Comparison of ENCODE assay signal across 25 mouse cellular contexts in genomic region chr1:194332639-194333038, GRCm38 (mm10).
DNase-seq lines count a peak whose midpoint lies in the region; ATAC-seq lines count a peak whose summit lies in the region.
"Had no signal": no experiment of that assay in that cellular context is flagged by ENCODE, and none has a peak within 500 bp of the region (broad histone marks: within the 10 kb centered on the region; RNA-seq: fewer than 3 reads in every experiment).

No protein-coding gene starts in this region.

- no peaks in the 10 kb centered on the region; the same call in 1 of the 2 replicates for H3K4me1 ChIP-seq in embryonic facial prominence, embryonic 11.5 days (ENCODE audit: control insufficient read depth, insufficient read depth, low read length)
- H3K4me1 ChIP-seq in embryonic facial prominence, embryonic 10.5 days = peaks cover 18% of the 10 kb centered on the region
- 0 out of 2 replicates have a peak, but pooled peaks cover 7% of the 10 kb centered on the region for H3K4me1 ChIP-seq in midbrain, embryonic 11.5 days (ENCODE audit: control insufficient read depth, insufficient read depth, low read length)
- no peaks in the 10 kb centered on the region for H3K4me1 ChIP-seq in midbrain, embryonic 16.5 days (ENCODE audit: control insufficient read depth, insufficient read depth, low read length)
- peaks cover 12% of the 10 kb centered on the region for H3K4me1 ChIP-seq in forebrain, embryonic 16.5 days (replicated peaks; ENCODE audit: control insufficient read depth, insufficient read depth, low read length)
- no peaks in the 10 kb centered on the region for H3K4me1 ChIP-seq in heart, embryonic 11.5 days (ENCODE audit: control insufficient read depth, insufficient read depth, low read length)
- H3K4me1 ChIP-seq: megakaryocyte, embryonic 14.5 days; stomach, embryonic 15.5 days had no signal

- peak; percentile 62; the same call in 1 of the 2 replicates for ATAC-seq in embryonic facial prominence, embryonic 11.5 days (replicated peaks; ENCODE audit: insufficient number of reproducible peaks, low FRiP score, low TSS enrichment, low read depth)
- peak; percentile 55; the same call in 1 of the 2 replicates for ATAC-seq in midbrain, embryonic 11.5 days (ENCODE audit: low FRiP score)
- ATAC-seq in midbrain, embryonic 16.5 days = no peak
- peak; percentile 55 for ATAC-seq in forebrain, embryonic 16.5 days
- no peak for ATAC-seq in heart, embryonic 11.5 days (replicated peaks; ENCODE audit: insufficient number of reproducible peaks, low FRiP score, low TSS enrichment)

- H3K9ac ChIP-seq in embryonic facial prominence, embryonic 11.5 days (replicated peaks; ENCODE audit: low read length) = no peak overlapping the region
- H3K9ac ChIP-seq in midbrain, embryonic 11.5 days (ENCODE audit: low read length) = no peak overlapping the region
- H3K9ac ChIP-seq in midbrain, embryonic 16.5 days (ENCODE audit: low read depth, low read length) = no peak overlapping the region
- no peak overlapping the region for H3K9ac ChIP-seq in forebrain, embryonic 16.5 days (replicated peaks; ENCODE audit: low read depth, low read length)
- no peak overlapping the region for H3K9ac ChIP-seq in heart, embryonic 11.5 days (ENCODE audit: low read depth, low read length)
- H3K9ac ChIP-seq: kidney, embryonic 15.5 days; liver, embryonic 14.5 days; lung, embryonic 15.5 days; neural tube, embryonic 13.5 days; stomach, embryonic 15.5 days had no signal

- no peaks in the 10 kb centered on the region for H3K9me3 ChIP-seq in embryonic facial prominence, embryonic 11.5 days (replicated peaks; ENCODE audit: control insufficient read depth, low read length)
- H3K9me3 ChIP-seq in embryonic facial prominence, embryonic 10.5 days = no peaks in the 10 kb centered on the region
- no peaks in the 10 kb centered on the region for H3K9me3 ChIP-seq in midbrain, embryonic 11.5 days (ENCODE audit: control insufficient read depth, low read length)
- H3K9me3 ChIP-seq in midbrain, embryonic 16.5 days (replicated peaks; ENCODE audit: control insufficient read depth, low read length, poor library complexity, severe bottlenecking) = no peaks in the 10 kb centered on the region
- H3K9me3 ChIP-seq in forebrain, embryonic 16.5 days (ENCODE audit: control insufficient read depth, low read length) = no peaks in the 10 kb centered on the region
- H3K9me3 ChIP-seq in heart, embryonic 11.5 days (replicated peaks; ENCODE audit: control insufficient read depth, low read length) = no peaks in the 10 kb centered on the region
- H3K9me3 ChIP-seq: kidney, embryonic 15.5 days; lung, embryonic 15.5 days; megakaryocyte, embryonic 14.5 days; neural tube, embryonic 13.5 days; stomach, embryonic 15.5 days had no signal

- no peaks in the 10 kb centered on the region for H3K36me3 ChIP-seq in embryonic facial prominence, embryonic 11.5 days (replicated peaks; ENCODE audit: control insufficient read depth, insufficient read depth, low read depth, low read length)
- no peaks in the 10 kb centered on the region for H3K36me3 ChIP-seq in embryonic facial prominence, embryonic 10.5 days (replicated peaks)
- no peaks in the 10 kb centered on the region for H3K36me3 ChIP-seq in midbrain, embryonic 11.5 days (ENCODE audit: control insufficient read depth, insufficient read depth, low read length)
- H3K36me3 ChIP-seq in midbrain, embryonic 16.5 days (ENCODE audit: control insufficient read depth, insufficient read depth, low read length) = no peaks in the 10 kb centered on the region
- no peaks in the 10 kb centered on the region for H3K36me3 ChIP-seq in forebrain, embryonic 16.5 days (ENCODE audit: control insufficient read depth, insufficient read depth)
- H3K36me3 ChIP-seq in heart, embryonic 11.5 days (ENCODE audit: control insufficient read depth, insufficient read depth, low read length) = no peaks in the 10 kb centered on the region
- H3K36me3 ChIP-seq: kidney, embryonic 15.5 days; lung, embryonic 15.5 days; neural tube, embryonic 13.5 days; stomach, embryonic 15.5 days had no signal

- no peak overlapping the region for H3K27ac ChIP-seq in embryonic facial prominence, embryonic 11.5 days (replicated peaks; ENCODE audit: low read depth, low read length)
- H3K27ac ChIP-seq in embryonic facial prominence, embryonic 10.5 days (replicated peaks) = no peak overlapping the region
- H3K27ac ChIP-seq in midbrain, embryonic 11.5 days (ENCODE audit: low read depth, low read length) = no peak overlapping the region
- H3K27ac ChIP-seq in midbrain, embryonic 16.5 days (ENCODE audit: low read length) = no peak overlapping the region
- H3K27ac ChIP-seq in forebrain, embryonic 16.5 days (ENCODE audit: low read length) = no peak overlapping the region; the same call in 1 of the 2 replicates
- no peak overlapping the region for H3K27ac ChIP-seq in heart, embryonic 11.5 days (ENCODE audit: low read depth, low read length)
- H3K27ac ChIP-seq: kidney, embryonic 15.5 days; left cerebral cortex, adult 2 months; liver, embryonic 14.5 days; lung, embryonic 15.5 days; neural tube, embryonic 13.5 days; stomach, embryonic 15.5 days had no signal

- no peaks in the 10 kb centered on the region for H3K27me3 ChIP-seq in embryonic facial prominence, embryonic 11.5 days (ENCODE audit: control insufficient read depth, insufficient read depth, low read length)
- H3K27me3 ChIP-seq in embryonic facial prominence, embryonic 10.5 days (replicated peaks; ENCODE audit: low read depth, poor library complexity, severe bottlenecking) = no peaks in the 10 kb centered on the region
- no peaks in the 10 kb centered on the region for H3K27me3 ChIP-seq in midbrain, embryonic 11.5 days (ENCODE audit: control insufficient read depth, insufficient read depth, low read length)
- H3K27me3 ChIP-seq in midbrain, embryonic 16.5 days (ENCODE audit: control insufficient read depth, insufficient read depth, low read depth, low read length) = no peaks in the 10 kb centered on the region
- H3K27me3 ChIP-seq in forebrain, embryonic 16.5 days (replicated peaks; ENCODE audit: control insufficient read depth, insufficient read depth, low read length) = no peaks in the 10 kb centered on the region
- peaks cover 9% of the 10 kb centered on the region for H3K27me3 ChIP-seq in heart, embryonic 11.5 days (ENCODE audit: control insufficient read depth, insufficient read depth, low read length)
- H3K27me3 ChIP-seq: kidney, embryonic 15.5 days; lung, embryonic 15.5 days; megakaryocyte, embryonic 14.5 days; neural tube, embryonic 13.5 days; stomach, embryonic 15.5 days had no signal

- H3K4me3 ChIP-seq in embryonic facial prominence, embryonic 11.5 days (ENCODE audit: low read depth, low read length) = no peak overlapping the region
- no peak overlapping the region for H3K4me3 ChIP-seq in embryonic facial prominence, embryonic 10.5 days
- no peak overlapping the region for H3K4me3 ChIP-seq in midbrain, embryonic 11.5 days (ENCODE audit: low read depth, low read length)
- H3K4me3 ChIP-seq in midbrain, embryonic 16.5 days (ENCODE audit: low read depth, low read length) = no peak overlapping the region
- H3K4me3 ChIP-seq in forebrain, embryonic 16.5 days (replicated peaks; ENCODE audit: low read length) = no peak overlapping the region
- no peak overlapping the region for H3K4me3 ChIP-seq in heart, embryonic 11.5 days (ENCODE audit: low read depth, low read length)
- H3K4me3 ChIP-seq: kidney, embryonic 15.5 days; left cerebral cortex, adult 2 months; lung, embryonic 15.5 days; megakaryocyte, embryonic 14.5 days; myocyte; neural tube, embryonic 13.5 days; stomach, embryonic 15.5 days had no signal

- H3K4me2 ChIP-seq in embryonic facial prominence, embryonic 11.5 days (ENCODE audit: low read depth, low read length) = no peak overlapping the region
- no peak overlapping the region for H3K4me2 ChIP-seq in midbrain, embryonic 11.5 days
- no peak overlapping the region for H3K4me2 ChIP-seq in midbrain, embryonic 16.5 days (ENCODE audit: low read length)
- H3K4me2 ChIP-seq in forebrain, embryonic 16.5 days (ENCODE audit: low read length) = no peak overlapping the region
- H3K4me2 ChIP-seq in heart, embryonic 11.5 days = no peak overlapping the region
- H3K4me2 ChIP-seq: kidney, embryonic 15.5 days; lung, embryonic 15.5 days; neural tube, embryonic 13.5 days; stomach, embryonic 15.5 days had no signal

- DNase-seq in embryonic facial prominence, embryonic 11.5 days (ENCODE audit: low spot score) = peak; percentile 6
- no peak for DNase-seq in embryonic facial prominence, embryonic 10.5 days (ENCODE audit: low spot score)
- no peak for DNase-seq in midbrain, embryonic 11.5 days (ENCODE audit: low spot score, missing footprints)
- peak; percentile 31 for DNase-seq in embryo, embryonic 10.5 days (ENCODE audit: low spot score)
- DNase-seq in liver = no peak
- DNase-seq: adrenal gland, postnatal 25 days; cerebellum, adult 18-20 months; cerebellum, postnatal 14 days; gastrocnemius, postnatal 36 days; kidney, adult 11 months; kidney, postnatal 36 days; layer of hippocampus, adult 9-11 months; lung, postnatal 36 days; thymus, postnatal 25 days had no signal

Comparison
In these comparisons a context has a peak if more than half of its experiments do, and no peak if none do; other contexts are left out.
1. ATAC-seq: peak in embryonic facial prominence, embryonic 11.5 days (single experiment), midbrain, embryonic 11.5 days (single experiment) and forebrain, embryonic 16.5 days (single experiment); none in midbrain, embryonic 16.5 days (single experiment) and heart, embryonic 11.5 days (single experiment).
2. DNase-seq: peak in embryonic facial prominence, embryonic 11.5 days (single experiment) and embryo, embryonic 10.5 days (single experiment); none in embryonic facial prominence, embryonic 10.5 days (single experiment), midbrain, embryonic 11.5 days (single experiment) and liver (single experiment).